Mouse (Mus musculus) neural tube, embryonic 14.5 days (tissue): ENCODE measurements around the gene Zbp1. TPM values are rescaled to one million over a fixed set of nuclear protein-coding genes. Genes with fewer than 3 reads are reported as not detected.

Experiments used
- ATAC-seq: fragments of 200-750 bp; cut with Nextera tagmentation; 2 replicates; pipeline ENCODE4 v1.8.0; 2017; ENCODE audit warnings: low read depth, mild to moderate bottlenecking, moderate TSS enrichment, moderate library complexity
- H3K27ac ChIP-seq: fragments of 300-500 bp; sonication (generic); 2 replicates; pipeline ENCODE4 v1.5.1; 2014; ENCODE audit warnings: low read depth, mild to moderate bottlenecking, control low read depth, low read length, moderate library complexity, mixed read lengths
- H3K27me3 ChIP-seq: fragments of 300-500 bp; sonication (generic); 2 replicates; pipeline ENCODE4 v1.6.1; 2014; ENCODE audit warnings: low read length; ENCODE audit not compliant: control insufficient read depth, insufficient read depth
- H3K36me3 ChIP-seq: fragments of 300-500 bp; sonication (generic); 2 replicates; pipeline ENCODE4 v1.6.1; 2014; ENCODE audit warnings: low read length, mixed read lengths; ENCODE audit not compliant: control insufficient read depth, insufficient read depth
- H3K4me1 ChIP-seq: fragments of 300-500 bp; sonication (generic); 2 replicates; pipeline ENCODE4 v1.6.1; 2014; ENCODE audit warnings: low read length; ENCODE audit not compliant: control insufficient read depth, insufficient read depth
- H3K4me2 ChIP-seq: fragments of 300-500 bp; sonication (generic); 2 replicates; pipeline ENCODE4 v1.6.1; 2014; ENCODE audit warnings: mild to moderate bottlenecking, low read depth, low read length, control low read depth
- H3K4me3 ChIP-seq: fragments of 300-500 bp; sonication (generic); 2 replicates; pipeline ENCODE4 v1.5.1; 2014; ENCODE audit warnings: low read depth, low read length, control low read depth, mixed read lengths
- H3K9ac ChIP-seq: fragments of 300-500 bp; sonication (generic); replicated peaks from 2 replicates; pipeline ENCODE4 v1.6.1; 2014; ENCODE audit warnings: low read depth, mild to moderate bottlenecking, control low read depth, low read length, mixed read lengths
- H3K9me3 ChIP-seq: fragments of 300-500 bp; sonication (generic); 2 replicates; pipeline ENCODE4 v1.6.1; 2016; ENCODE audit warnings: low read length; ENCODE audit not compliant: control insufficient read depth
- WGBS: fragments of 180-500 bp; shearing (Covaris S2); extraction: QIAGEN DNeasy Blood & Tissue Kit; methylation state at CpG from one replicate; pipeline ENCODE4 v1.1.7; 2014; 5-methylcytosine and 5-hydroxymethylcytosine counted together
- polyA plus RNA-seq: library from polyadenylated mRNA; unstranded; fragments of >200 nt; fragmentation: Nextera tagmentation; extraction: Ambion mirVana; gene quantifications from 2 replicates; pipeline ENCODE4 v1.2.1, GENCODE M21; 2014

Gene Zbp1
- polyA plus RNA-seq, 1 experiment from 2014 or later: 0.12 TPM

- Histone ChIP-seq H3K27me3 (no peaks in the 10 kb centered on the region), H3K36me3 (no peaks in the 10 kb centered on the region), H3K27ac (no peak overlapping the region), H3K9ac (no peak overlapping the region), H3K4me1 (no peaks in the 10 kb centered on the region), H3K4me3 (no peak overlapping the region), H3K9me3 (no peaks in the 10 kb centered on the region), H3K4me2 (no peak overlapping the region)
- 90% methylated on average over 19 of the region's 19 CpGs for WGBS
- no peak for ATAC-seq
Observed at GRCm38 (mm10) chr2:173158390-173159055, 60.2 kb downstream of the Zbp1 start.

- Histone ChIP-seq H3K9ac (no peak overlapping the region), H3K4me1 (no peaks in the 10 kb centered on the region), H3K4me2 (no peak overlapping the region), H3K9me3 (no peaks in the 10 kb centered on the region), H3K4me3 (no peak overlapping the region), H3K27ac (no peak overlapping the region), H3K36me3 (no peaks in the 10 kb centered on the region), H3K27me3 (no peaks in the 10 kb centered on the region)
- ATAC-seq: no peak
- 94% methylated on average over 4 of the region's 4 CpGs for WGBS
Observed at GRCm38 (mm10) chr2:173157871-173158270, 60.9 kb downstream of the Zbp1 start.

GRCm38 (mm10) chr2:173157376-173157775, 61.3 kb downstream of the Zbp1 start:
- WGBS: 64% methylated on average over 4 of the region's 4 CpGs
- Histone ChIP-seq H3K9me3 (no peaks in the 10 kb centered on the region), H3K27ac (no peak overlapping the region), H3K9ac (no peak overlapping the region), H3K27me3 (no peaks in the 10 kb centered on the region), H3K4me3 (no peak overlapping the region), H3K4me1 (no peaks in the 10 kb centered on the region), H3K4me2 (no peak overlapping the region), H3K36me3 (no peaks in the 10 kb centered on the region)
- no peak for ATAC-seq

- H3K9me3 ChIP-seq: no peaks in the 10 kb centered on the region
- WGBS: 89% methylated on average over 13 of the region's 13 CpGs
Observed at GRCm38 (mm10) chr2:173156923-173157322, 61.8 kb downstream of the Zbp1 start.

More at GRCm38 (mm10) chr2:173156923-173157322, 61.8 kb downstream of the Zbp1 start:
- Histone ChIP-seq H3K9ac (no peak overlapping the region), H3K4me3 (no peak overlapping the region), H3K4me2 (no peak overlapping the region), H3K4me1 (no peaks in the 10 kb centered on the region), H3K27me3 (no peaks in the 10 kb centered on the region), H3K36me3 (no peaks in the 10 kb centered on the region), H3K27ac (no peak overlapping the region)
- ATAC-seq: no peak

Other genes starting within 250 kb of the Zbp1 start
- 0.09 and 0.45 TPM in 2 replicates for gene Spo11, start 241.2 kb downstream of the Zbp1 start, polyA plus RNA-seq
- 108 and 118 TPM in 2 replicates for gene Rae1, start 218.8 kb downstream of the Zbp1 start, polyA plus RNA-seq
- 11.9 and 13.3 TPM in 2 replicates for gene Rbm38, start 198.4 kb downstream of the Zbp1 start, polyA plus RNA-seq
- 0.08 TPM in 1 of 2 replicates, not detected in the other for gene Ctcfl, start 99.4 kb downstream of the Zbp1 start, polyA plus RNA-seq
- gene Pck1, start 65.9 kb downstream of the Zbp1 start, polyA plus RNA-seq: 0.07 and 0.13 TPM in 2 replicates
- 5.6 and 6.8 TPM in 2 replicates for gene Pmepa1, start 57.6 kb upstream of the Zbp1 start, polyA plus RNA-seq